Mouse (Mus musculus) stomach, embryonic 15.5 days (tissue): Measurements from ENCODE around the gene Ercc5. TPM values are rescaled to one million over a fixed set of nuclear protein-coding genes. Genes with fewer than 3 reads are reported as not detected.

Source experiments
- ATAC-seq: fragments of 200-750 bp; cut with Nextera tagmentation; 2 replicates; pipeline ENCODE4 v1.8.0; 2017; ENCODE audit warnings: low read depth, moderate number of reproducible peaks, moderate TSS enrichment; ENCODE audit not compliant: insufficient read depth, low FRiP score
- H3K27ac ChIP-seq: fragments of 300-500 bp; sonication (generic); 2 replicates; pipeline ENCODE4 v1.5.1; 2015; ENCODE audit warnings: mild to moderate bottlenecking, inconsistent platforms
- H3K27me3 ChIP-seq: fragments of 300-500 bp; sonication (generic); replicated peaks from 2 replicates; pipeline ENCODE4 v1.6.1; 2015; ENCODE audit warnings: inconsistent platforms
- H3K36me3 ChIP-seq: fragments of 300-500 bp; sonication (generic); 2 replicates; pipeline ENCODE4 v1.6.1; 2015; ENCODE audit warnings: inconsistent platforms
- H3K4me1 ChIP-seq: fragments of 300-500 bp; sonication (generic); 2 replicates; pipeline ENCODE4 v1.6.1; 2015; ENCODE audit warnings: inconsistent platforms
- H3K4me2 ChIP-seq: fragments of 300-500 bp; sonication (generic); 2 replicates; pipeline ENCODE4 v1.6.1; 2015; ENCODE audit warnings: mild to moderate bottlenecking, inconsistent platforms
- H3K4me3 ChIP-seq: fragments of 300-500 bp; sonication (generic); replicated peaks from 2 replicates; pipeline ENCODE4 v1.5.1; 2015; ENCODE audit warnings: inconsistent platforms
- H3K9ac ChIP-seq: fragments of 300-500 bp; sonication (generic); 2 replicates; pipeline ENCODE4 v1.6.1; 2015; ENCODE audit warnings: inconsistent platforms
- H3K9me3 ChIP-seq: fragments of 300-500 bp; sonication (generic); 2 replicates; pipeline ENCODE4 v1.6.1; 2016; ENCODE audit warnings: inconsistent platforms
- WGBS: fragments of 180-500 bp; shearing (Covaris S2); methylation state at CpG from one replicate; pipeline ENCODE4 v1.1.7; 2015; 5-methylcytosine and 5-hydroxymethylcytosine counted together
- polyA plus RNA-seq: library from polyadenylated mRNA; unstranded; fragments of >200 nt; fragmentation: Nextera tagmentation; extraction: Ambion mirVana; gene quantifications from 2 replicates; pipeline ENCODE4 v1.2.1, GENCODE M21; 2015

The Ercc5 gene
- 20.5 and 21.6 TPM in 2 replicates for polyA plus RNA-seq

GRCm38 (mm10) chr1:44147563-44148381 lies at the start of gene Ercc5:
Gene Ercc5, plus strand, starts transcription at chr1:44147744.
- peak within 1 kb of the TSS; percentile 74 for H3K4me3 ChIP-seq
- no peaks in the 10 kb centered on the region for H3K9me3 ChIP-seq
- H3K9ac ChIP-seq: peak within 1 kb of the TSS; percentile 67
- peak; percentile 97 for ATAC-seq
- peaks cover 11% of the 10 kb centered on the region; the same call in 1 of the 2 replicates for H3K36me3 ChIP-seq
- peak within 1 kb of the TSS; percentile 60 for H3K4me2 ChIP-seq
- under 1% methylated on average over 66 of the region's 66 CpGs for WGBS
- peak within 1 kb of the TSS; percentile 94 for H3K27ac ChIP-seq
- H3K27me3 ChIP-seq: no peaks in the 10 kb centered on the region
- H3K4me1 ChIP-seq: no peaks in the 10 kb centered on the region

- Histone ChIP-seq H3K9me3 (no peaks in the 10 kb centered on the region), H3K4me2 (peak overlapping the region; percentile 63), H3K9ac (peak overlapping the region; percentile 67), H3K4me3 (peak overlapping the region; percentile 89), H3K27ac (peak overlapping the region; percentile 94), H3K27me3 (no peaks in the 10 kb centered on the region), H3K36me3 (0 out of 2 replicates have a peak, but pooled peaks cover 12% of the 10 kb centered on the region), H3K4me1 (peaks cover 3% of the 10 kb centered on the region; the same call in 1 of the 2 replicates)
- under 1% methylated on average over 54 of the region's 55 CpGs for WGBS
- peak; percentile 66 for ATAC-seq
Observed at GRCm38 (mm10) chr1:44101448-44102225, 45.9 kb upstream of the Ercc5 start.

GRCm38 (mm10) chr1:44102259-44102717 lies 45.3 kb upstream of the Ercc5 start, which contains the start of gene Tex30:
Gene Tex30, minus strand, starts transcription at chr1:44102441.
- peak; percentile 96 for ATAC-seq
- H3K36me3 ChIP-seq: 0 out of 2 replicates have a peak, but pooled peaks cover 6% of the 10 kb centered on the region
- no peaks in the 10 kb centered on the region for H3K27me3 ChIP-seq
- WGBS: under 1% methylated on average over 54 of the region's 55 CpGs
- H3K9me3 ChIP-seq: no peaks in the 10 kb centered on the region
- H3K27ac ChIP-seq: peak within 1 kb of the TSS; percentile 94
- H3K4me1 ChIP-seq: peaks cover 3% of the 10 kb centered on the region; the same call in 1 of the 2 replicates
- H3K4me3 ChIP-seq: peak within 1 kb of the TSS; percentile 89
- H3K9ac ChIP-seq: peak within 1 kb of the TSS; percentile 67
- H3K4me2 ChIP-seq: peak within 1 kb of the TSS; percentile 63

- ATAC-seq: no peak
- Histone ChIP-seq H3K4me2 (peak overlapping the region; percentile 63), H3K4me1 (peaks cover 3% of the 10 kb centered on the region; the same call in 1 of the 2 replicates), H3K9ac (no peak overlapping the region), H3K4me3 (peak overlapping the region; percentile 89), H3K27me3 (no peaks in the 10 kb centered on the region), H3K27ac (peak overlapping the region; percentile 44; the same call in 1 of the 2 replicates), H3K36me3 (peaks cover 9% of the 10 kb centered on the region), H3K9me3 (no peaks in the 10 kb centered on the region)
- WGBS: 12% methylated on average over 5 of the region's 5 CpGs
Observed at GRCm38 (mm10) chr1:44102939-44103338, 44.6 kb upstream of the Ercc5 start.

- ATAC-seq: no peak
- Histone ChIP-seq H3K9me3 (no peaks in the 10 kb centered on the region), H3K4me2 (peak overlapping the region; percentile 82), H3K27me3 (no peaks in the 10 kb centered on the region), H3K9ac (no peak overlapping the region), H3K4me1 (no peaks in the 10 kb centered on the region), H3K36me3 (0 out of 2 replicates have a peak, but pooled peaks cover 2% of the 10 kb centered on the region), H3K27ac (no peak overlapping the region), H3K4me3 (no peak overlapping the region)
Observed at GRCm38 (mm10) chr1:44117571-44117970, 30.0 kb upstream of the Ercc5 start.

GRCm38 (mm10) chr1:44118239-44119054 lies 29.1 kb upstream of the Ercc5 start, which contains the start of the genes Kdelc1 and Bivm:
Gene Kdelc1, minus strand, starts transcription at chr1:44118808.
Gene Bivm, plus strand, starts transcription at chr1:44118957.
- peak within 1 kb of the TSS; percentile 55 for H3K9ac ChIP-seq
- H3K27me3 ChIP-seq: no peaks in the 10 kb centered on the region
- H3K4me3 ChIP-seq: peak within 1 kb of the TSS; percentile 71
- peak; percentile 95 for ATAC-seq
- no peaks in the 10 kb centered on the region for H3K9me3 ChIP-seq
- H3K4me2 ChIP-seq: peak within 1 kb of the TSS; percentile 82
- peak within 1 kb of the TSS; percentile 98 for H3K27ac ChIP-seq
- 0 out of 2 replicates have a peak, but pooled peaks cover 3% of the 10 kb centered on the region for H3K36me3 ChIP-seq
- H3K4me1 ChIP-seq: no peaks in the 10 kb centered on the region
- WGBS: under 1% methylated on average over 39 of the region's 39 CpGs

- ATAC-seq: peak; percentile 87
- H3K9ac ChIP-seq: peak overlapping the region; percentile 55
- H3K4me2 ChIP-seq: peak overlapping the region; percentile 82
- under 1% methylated on average over 41 of the region's 43 CpGs for WGBS
- H3K4me1 ChIP-seq: no peaks in the 10 kb centered on the region
- H3K4me3 ChIP-seq: peak overlapping the region; percentile 71
- H3K27ac ChIP-seq: peak overlapping the region; percentile 98
- no peaks in the 10 kb centered on the region for H3K9me3 ChIP-seq
- no peaks in the 10 kb centered on the region for H3K27me3 ChIP-seq
- H3K36me3 ChIP-seq: 0 out of 2 replicates have a peak, but pooled peaks cover 5% of the 10 kb centered on the region
Observed at GRCm38 (mm10) chr1:44119201-44120073, 28.1 kb upstream of the Ercc5 start.

GRCm38 (mm10) chr1:44120074-44120406 lies 27.5 kb upstream of the Ercc5 start:
- Histone ChIP-seq H3K27ac (peak overlapping the region; percentile 98), H3K36me3 (0 out of 2 replicates have a peak, but pooled peaks cover 5% of the 10 kb centered on the region), H3K9ac (peak overlapping the region; percentile 55), H3K27me3 (no peaks in the 10 kb centered on the region), H3K9me3 (no peaks in the 10 kb centered on the region), H3K4me1 (no peaks in the 10 kb centered on the region), H3K4me2 (peak overlapping the region; percentile 82), H3K4me3 (peak overlapping the region; percentile 71)
- peak; percentile 20; the same call in 1 of the 2 replicates for ATAC-seq
- 5% methylated on average over 6 of the region's 6 CpGs for WGBS

- Histone ChIP-seq H3K36me3 (0 out of 2 replicates have a peak, but pooled peaks cover 12% of the 10 kb centered on the region), H3K27me3 (no peaks in the 10 kb centered on the region), H3K9me3 (no peaks in the 10 kb centered on the region), H3K9ac (no peak overlapping the region), H3K4me2 (no peak overlapping the region), H3K4me1 (no peaks in the 10 kb centered on the region), H3K4me3 (no peak overlapping the region), H3K27ac (no peak overlapping the region)
- WGBS: 70% methylated on average over 3 of the region's 3 CpGs
- no peak for ATAC-seq
Observed at GRCm38 (mm10) chr1:44122256-44122655, 25.3 kb upstream of the Ercc5 start.

- Histone ChIP-seq H3K4me2 (no peak overlapping the region), H3K27me3 (no peaks in the 10 kb centered on the region), H3K4me1 (no peaks in the 10 kb centered on the region), H3K27ac (no peak overlapping the region), H3K36me3 (0 out of 2 replicates have a peak, but pooled peaks cover 12% of the 10 kb centered on the region), H3K4me3 (no peak overlapping the region), H3K9ac (no peak overlapping the region), H3K9me3 (no peaks in the 10 kb centered on the region)
- ATAC-seq: no peak
- WGBS: 92% methylated on average over 4 of the region's 4 CpGs
Observed at GRCm38 (mm10) chr1:44125590-44125989, 22.0 kb upstream of the Ercc5 start.
